Mouse (Mus musculus): ENCODE data around the gene Pnmal2.

DNA sequence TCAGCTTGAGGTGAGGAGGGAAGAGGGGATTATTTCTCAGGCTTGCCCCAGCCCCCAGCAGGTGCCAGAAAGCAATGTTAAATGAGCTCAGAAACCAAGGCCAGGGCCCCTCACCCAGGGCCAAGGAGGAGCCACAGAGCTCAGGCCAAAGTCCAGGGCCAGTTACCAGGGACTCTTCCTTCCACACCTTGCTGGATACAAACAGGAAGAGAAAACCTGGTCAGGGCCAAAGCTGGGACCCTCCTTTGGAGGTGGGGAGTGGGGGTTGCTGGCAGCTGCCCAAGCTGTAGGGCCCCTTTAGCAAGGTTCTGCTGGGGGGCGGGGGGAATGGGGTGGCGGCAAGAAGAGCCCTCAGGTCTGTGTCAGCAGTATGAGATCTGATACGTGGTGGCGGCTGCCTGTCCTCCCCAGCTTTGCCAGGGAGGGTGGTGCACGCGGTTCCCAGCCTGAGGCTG is 22.6 kb upstream of the Pnmal2 start:
- TF ChIP-seq POLR2A (IDR thresholded peaks at IDR 0.05; ENCODE audit: borderline replicate concordance, extremely low read depth, low read depth, low read length) (no peak), CTCF (IDR thresholded peaks at IDR 0.05; ENCODE audit: insufficient read depth, low read length) (no peak)

Data from lung, adult 2 months (tissue).